Mouse (Mus musculus): ENCODE results near the gene Taar9. TPM values are rescaled to one million over a fixed set of nuclear protein-coding genes. Genes with fewer than 3 reads are reported as not detected.
"Not testable (repeated sequence)": the region's sequence is repeated elsewhere in the genome, so short reads cannot be mapped to it uniquely, and the experiment has no call there.

Gene Taar9
- polyA plus RNA-seq, 1 experiment = not detected

- Histone ChIP-seq H3K4me1 (ENCODE audit: control insufficient read depth, insufficient read depth, low read length) (no peaks in the 10 kb centered on the region), H3K4me3 (ENCODE audit: insufficient read depth, low read length) (peak overlapping the region; percentile 19; the same call in 1 of the 2 replicates), H3K27ac (ENCODE audit: insufficient read depth, low read length) (no peak overlapping the region)
- TF ChIP-seq CTCF (IDR thresholded peaks at IDR 0.05; ENCODE audit: borderline replicate concordance, insufficient read depth, low read length) = no peak
These were observed 22.3 kb upstream of the Taar9 start for GRCm38 (mm10) chr10:24131451-24132262.

DNA sequence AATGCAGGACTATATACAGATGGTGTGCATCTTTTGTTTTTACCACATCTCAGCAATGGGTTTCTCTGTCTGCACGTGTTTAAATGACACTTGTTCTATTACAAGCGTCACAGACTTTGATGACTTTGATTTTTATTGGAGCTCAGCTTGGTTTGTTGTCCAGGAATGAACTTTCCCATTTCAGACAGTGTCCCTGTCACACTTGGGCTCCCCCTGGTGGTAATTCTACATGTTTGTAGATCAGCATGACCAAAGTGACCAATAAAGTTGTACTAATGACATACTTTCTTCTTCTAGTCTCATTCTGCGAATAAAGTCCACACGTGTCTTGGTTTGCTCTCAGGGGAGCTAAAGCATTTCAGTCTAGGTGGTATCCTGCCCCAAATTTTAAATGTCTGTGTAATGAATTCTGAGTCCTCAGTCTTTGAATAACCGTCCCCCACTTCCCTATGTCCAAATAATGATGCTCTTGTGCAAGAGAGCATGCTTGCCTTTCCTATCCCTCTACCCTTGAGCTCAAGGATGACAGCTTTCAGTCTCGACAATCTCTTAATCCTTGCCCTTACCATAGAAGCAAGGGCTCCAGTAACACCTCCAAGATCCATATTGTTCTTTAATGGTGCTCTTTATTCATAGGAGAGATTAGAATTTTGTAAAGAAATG, 1.9 kb upstream of the Taar9 start:
- Histone ChIP-seq H3K4me3 (ENCODE audit: insufficient read depth, low read length) (no peak overlapping the region), H3K4me1 (ENCODE audit: control insufficient read depth, insufficient read depth, low read length) (no peaks in the 10 kb centered on the region), H3K27ac (ENCODE audit: insufficient read depth, low read length) (no peak overlapping the region)
- TF ChIP-seq POLR2A (IDR thresholded peaks at IDR 0.05; ENCODE audit: low read depth, low read length) = no peak
- TF ChIP-seq CTCF (IDR thresholded peaks at IDR 0.05; ENCODE audit: borderline replicate concordance, insufficient read depth, low read length) = no peak

GRCm38 (mm10) chr10:24108236-24108635, 1.1 kb downstream of the Taar9 start:
- Histone ChIP-seq H3K27ac (ENCODE audit: insufficient read depth, low read length) (no peak overlapping the region), H3K4me1 (ENCODE audit: control insufficient read depth, insufficient read depth, low read length) (no peaks in the 10 kb centered on the region), H3K4me3 (ENCODE audit: insufficient read depth, low read length) (no peak overlapping the region)
- TF ChIP-seq CTCF (IDR thresholded peaks at IDR 0.05; ENCODE audit: borderline replicate concordance, insufficient read depth, low read length) (no peak), POLR2A (IDR thresholded peaks at IDR 0.05; ENCODE audit: low read depth, low read length) (no peak)

GRCm38 (mm10) chr10:24107747-24108146, 1.6 kb downstream of the Taar9 start:
- no peaks in the 10 kb centered on the region for H3K4me1 ChIP-seq (ENCODE audit: control insufficient read depth, insufficient read depth, low read length)
- TF ChIP-seq POLR2A (IDR thresholded peaks at IDR 0.05; ENCODE audit: low read depth, low read length) = no peak
- no peak for TF ChIP-seq CTCF (IDR thresholded peaks at IDR 0.05; ENCODE audit: borderline replicate concordance, insufficient read depth, low read length)
- H3K27ac ChIP-seq (ENCODE audit: insufficient read depth, low read length) = no peak overlapping the region
- H3K4me3 ChIP-seq (ENCODE audit: insufficient read depth, low read length) = no peak overlapping the region

DNA sequence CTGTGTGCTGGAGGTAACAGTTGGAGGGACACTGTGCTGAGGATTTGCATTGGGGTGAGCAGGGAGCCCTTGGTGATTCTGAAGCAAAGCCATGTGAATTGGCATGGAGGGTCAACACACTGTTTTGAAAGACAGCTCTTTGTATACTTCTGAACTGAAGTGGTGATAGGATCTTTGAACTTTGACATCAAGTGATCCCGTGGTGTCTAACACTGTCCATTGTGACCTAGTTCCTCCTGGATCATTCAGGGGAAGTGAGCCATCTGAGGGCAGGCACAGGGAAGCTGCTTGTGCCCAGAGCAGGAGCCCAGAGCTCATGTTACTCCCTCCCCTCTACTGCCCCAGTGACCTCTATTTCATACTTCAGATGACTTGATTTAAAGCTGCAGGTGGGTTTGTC, 6.0 kb downstream of the Taar9 start:
- H3K4me1 ChIP-seq (ENCODE audit: control insufficient read depth, insufficient read depth, low read length); H3K27ac ChIP-seq (ENCODE audit: insufficient read depth, low read length); H3K4me3 ChIP-seq (ENCODE audit: insufficient read depth, low read length): not testable (repeated sequence)

DNA sequence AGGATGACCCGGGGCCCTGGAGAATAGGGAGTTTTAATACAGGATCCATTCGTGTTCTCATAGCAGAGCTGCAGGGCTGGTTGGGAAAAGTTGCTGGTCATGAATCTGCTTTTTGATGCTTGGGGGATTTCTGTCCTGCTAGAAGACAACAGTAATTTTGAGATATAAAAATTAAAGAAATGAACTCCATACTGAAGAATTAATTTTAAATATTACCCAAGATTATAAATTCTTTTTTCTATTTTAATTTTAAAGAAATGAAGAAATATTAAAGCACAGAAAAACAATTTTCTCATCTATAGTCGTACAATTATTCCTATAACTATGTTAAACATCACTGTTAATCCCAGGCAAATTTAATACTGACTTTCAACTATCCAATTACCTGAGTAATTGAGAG, 7.5 kb downstream of the Taar9 start, which contains the start of gene Taar8c:
Gene Taar8c (minus strand): TSS at position 101 of the 400 bp plus-strand sequence.
- not testable (repeated sequence) for H3K4me3 ChIP-seq (ENCODE audit: insufficient read depth, low read length); H3K4me1 ChIP-seq (ENCODE audit: control insufficient read depth, insufficient read depth, low read length); H3K27ac ChIP-seq (ENCODE audit: insufficient read depth, low read length)

DNA sequence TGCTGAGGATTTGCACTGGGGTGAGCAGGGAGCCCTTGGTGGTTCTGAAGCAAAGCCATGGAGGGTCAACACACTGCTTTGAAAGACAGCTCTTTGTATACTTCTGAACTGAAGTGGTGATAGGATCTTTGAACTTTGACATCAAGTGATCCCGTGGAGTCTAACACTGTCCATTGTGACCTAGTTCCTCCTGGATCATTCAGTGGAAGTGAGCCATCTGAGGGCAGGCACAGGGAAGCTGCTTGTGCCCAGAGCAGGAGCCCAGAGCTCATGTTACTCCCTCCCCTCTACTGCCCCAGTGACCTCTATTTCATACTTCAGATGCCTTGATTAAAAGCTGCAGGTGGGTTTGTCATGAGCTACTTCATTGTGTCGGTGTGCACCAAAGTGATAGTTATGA, 12.3 kb downstream of the Taar9 start:
- not testable (repeated sequence) for H3K27ac ChIP-seq (ENCODE audit: insufficient read depth, low read length); H3K4me1 ChIP-seq (ENCODE audit: control insufficient read depth, insufficient read depth, low read length); H3K4me3 ChIP-seq (ENCODE audit: insufficient read depth, low read length)

GRCm38 (mm10) chr10:24092194-24092593, 17.1 kb downstream of the Taar9 start, which contains the start of gene Taar8b:
TSS of gene Taar8b (minus strand) at chr10:24092294.
- H3K27ac ChIP-seq (ENCODE audit: insufficient read depth, low read length) = no peak within 1 kb of the TSS
- H3K4me3 ChIP-seq (ENCODE audit: insufficient read depth, low read length) = no peak within 1 kb of the TSS
- no peak for TF ChIP-seq POLR2A (IDR thresholded peaks at IDR 0.05; ENCODE audit: low read depth, low read length)
- TF ChIP-seq CTCF (IDR thresholded peaks at IDR 0.05; ENCODE audit: borderline replicate concordance, insufficient read depth, low read length) = no peak
- H3K4me1 ChIP-seq (ENCODE audit: control insufficient read depth, insufficient read depth, low read length) = no peaks in the 10 kb centered on the region

GRCm38 (mm10) chr10:24087168-24087567, 22.2 kb downstream of the Taar9 start:
- Histone ChIP-seq H3K4me3 (ENCODE audit: insufficient read depth, low read length) (no peak overlapping the region), H3K27ac (ENCODE audit: insufficient read depth, low read length) (no peak overlapping the region), H3K4me1 (ENCODE audit: control insufficient read depth, insufficient read depth, low read length) (no peaks in the 10 kb centered on the region)
- no peak for TF ChIP-seq CTCF (IDR thresholded peaks at IDR 0.05; ENCODE audit: borderline replicate concordance, insufficient read depth, low read length)
- no peak for TF ChIP-seq POLR2A (IDR thresholded peaks at IDR 0.05; ENCODE audit: low read depth, low read length)

- H3K4me3 ChIP-seq (ENCODE audit: insufficient read depth, low read length) = no peak overlapping the region
- TF ChIP-seq CTCF (IDR thresholded peaks at IDR 0.05; ENCODE audit: borderline replicate concordance, insufficient read depth, low read length) = no peak
- no peak for TF ChIP-seq POLR2A (IDR thresholded peaks at IDR 0.05; ENCODE audit: low read depth, low read length)
- no peaks in the 10 kb centered on the region for H3K4me1 ChIP-seq (ENCODE audit: control insufficient read depth, insufficient read depth, low read length)
- no peak overlapping the region for H3K27ac ChIP-seq (ENCODE audit: insufficient read depth, low read length)
These were observed 22.8 kb downstream of the Taar9 start for GRCm38 (mm10) chr10:24086555-24086954.
